14 mouse cellular contexts compared by ENCODE assay signal in the genomic region with DNA sequence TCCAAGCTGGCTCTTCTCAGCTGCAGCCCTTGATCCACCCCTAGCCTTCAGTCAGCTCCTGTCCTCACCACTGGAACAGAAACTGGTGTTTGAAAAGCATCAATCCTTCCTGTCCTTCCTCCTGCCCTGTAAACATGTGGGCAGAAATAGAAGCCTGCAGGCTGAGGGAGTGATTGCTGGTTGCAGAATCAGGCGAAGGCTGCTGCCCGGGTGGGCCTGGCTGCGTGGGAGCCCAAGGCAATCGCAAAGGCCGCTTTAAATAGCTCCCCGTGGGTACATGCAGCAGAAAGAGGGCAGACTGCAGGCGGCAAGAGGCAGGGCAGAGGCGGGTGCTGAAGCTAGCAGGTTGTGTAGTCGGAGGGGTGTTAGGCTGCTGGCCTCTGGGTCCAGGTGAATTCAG. TPM values are rescaled to one million over a fixed set of nuclear protein-coding genes. Genes with fewer than 3 reads are reported as not detected.
DNase-seq lines count a peak whose midpoint lies in the region; ATAC-seq and TF ChIP-seq lines count a peak whose summit lies in the region.
"Had no signal": no experiment of that assay in that cellular context is flagged by ENCODE, and none has a peak within 500 bp of the region (broad histone marks: within the 10 kb centered on the region; RNA-seq: fewer than 3 reads in every experiment).

No protein-coding gene starts in this region.

- H3K27ac ChIP-seq in left cerebral cortex, adult 2 months, result peak overlapping the region; percentile 92
- H3K27ac ChIP-seq in heart, adult 2 months, result no peak overlapping the region
- H3K27ac ChIP-seq: limb, embryonic 15.5 days; lung, embryonic 15.5 days; midbrain, embryonic 10.5 days had no signal

- no peak overlapping the region for H3K9ac ChIP-seq in heart, adult 2 months (ENCODE audit: low read depth, low read length)
- H3K9ac ChIP-seq: heart, embryonic 12.5 days; limb, embryonic 15.5 days; lung, embryonic 15.5 days had no signal

- H3K79me2 ChIP-seq in heart, adult 2 months (replicated peaks; ENCODE audit: control insufficient read depth, insufficient read depth, low read length), result no peaks in the 10 kb centered on the region

- intact Hi-C loops in left cerebral cortex, adult 2 months (cut with DNase I), result no loop called here
- intact Hi-C loops in heart, postnatal 25 days (cut with DNase I), result no loop called here
- intact Hi-C loops in heart, adult 2 months (cut with DNase I), result no loop called here

- no peaks in the 10 kb centered on the region for H3K27me3 ChIP-seq in heart, adult 2 months (ENCODE audit: control insufficient read depth, insufficient read depth, low read length)
- H3K27me3 ChIP-seq: lung, embryonic 15.5 days had no signal

- TF ChIP-seq POLR2A in heart, adult 2 months (IDR thresholded peaks at IDR 0.05; ENCODE audit: insufficient read depth, low read depth, low read length), result no peak

- no peaks in the 10 kb centered on the region for H3K36me3 ChIP-seq in heart, adult 2 months (ENCODE audit: control insufficient read depth, insufficient read depth, low read length)
- H3K36me3 ChIP-seq: heart, embryonic 12.5 days; limb, embryonic 15.5 days; lung, embryonic 15.5 days; midbrain, embryonic 10.5 days had no signal

- ATAC-seq in frontal cortex, adult (ENCODE audit: low TSS enrichment), result peak; percentile 80

- H3K4me3 ChIP-seq in left cerebral cortex, adult 2 months, result no peak overlapping the region
- no peak overlapping the region for H3K4me3 ChIP-seq in heart, adult 2 months
- H3K4me3 ChIP-seq: heart, embryonic 12.5 days; limb, embryonic 15.5 days; lung, embryonic 15.5 days; midbrain, embryonic 10.5 days had no signal

- no peak for TF ChIP-seq EP300 in heart, adult 2 months (IDR thresholded peaks at IDR 0.05; ENCODE audit: insufficient read depth, low read depth, low read length)

- 26% methylated on average over 9 of the region's 9 CpGs for WGBS in heart, adult 2 months

- DNase-seq in frontal cortex, postnatal 10 days (ENCODE audit: low spot score in 2 of 2), result no peak
- peak; percentile 87 for DNase-seq in right cerebral cortex, adult 18-20 months
- DNase-seq in right cerebral cortex, postnatal 4 days, result no peak
- DNase-seq in left cerebral cortex, adult 2 months (ENCODE audit: extremely low spot score in 1 of 2, low spot score in 2 of 2), result peak; percentile 65 to 69
- DNase-seq in heart, postnatal 25 days (ENCODE audit: low spot score), result no peak
- no peak for DNase-seq in urinary bladder, postnatal 10 days (ENCODE audit: low spot score)
- no peak for DNase-seq in heart, adult 2 months
- DNase-seq: kidney, postnatal 36 days; thymus, postnatal 14 days had no signal

- no peak; the same call in 1 of the 2 replicates for TF ChIP-seq CTCF in left cerebral cortex, adult 2 months (IDR thresholded peaks at IDR 0.05)
- TF ChIP-seq CTCF in heart, adult 2 months (IDR thresholded peaks at IDR 0.05), result no peak

- H3K4me1 ChIP-seq in heart, adult 2 months (ENCODE audit: control insufficient read depth, insufficient read depth, low read length), result no peaks in the 10 kb centered on the region
- H3K4me1 ChIP-seq: heart, embryonic 12.5 days; limb, embryonic 15.5 days; lung, embryonic 15.5 days had no signal

RNA-seq across cellular contexts. Expression of gene Gabrd, which starts 15.2 kb away (rescaled TPM):
- total RNA-seq in left cerebral cortex, adult 2 months (2021), result 10 to 100 TPM; 69.2 to 71.8 TPM
- not detected for total RNA-seq in heart, postnatal 25 days (2021)
- total RNA-seq in heart, adult 2 months (2021), result not detected
- 0.06 and 0.32 TPM in 2 replicates for polyA plus RNA-seq in heart, adult 2 months (2012; rRNA removed)
- polyA plus RNA-seq: heart, embryonic 12.5 days; midbrain, embryonic 10.5 days had no signal

RNA-seq across cellular contexts. Expression of gene Prkcz, which starts 21.6 kb away (rescaled TPM):
- total RNA-seq in left cerebral cortex, adult 2 months (2021), result 100 to 1,000 TPM; 221 to 226 TPM
- 1 to 10 TPM; 1.7 to 2.3 TPM for total RNA-seq in heart, postnatal 25 days (2021)
- 1 to 10 TPM; 2.3 to 2.6 TPM for total RNA-seq in heart, adult 2 months (2021)
- polyA plus RNA-seq in heart, adult 2 months (2012; rRNA removed), result 1.5 and 2.3 TPM in 2 replicates

RNA-seq across cellular contexts. Expression of gene Cfap74, which starts 26.2 kb away (rescaled TPM):
- 10 to 100 TPM; 15.1 to 17.7 TPM for total RNA-seq in left cerebral cortex, adult 2 months (2021)
- under 1 TPM in 1 of 2 experiments, not detected in 1; 0.36 TPM for total RNA-seq in heart, postnatal 25 days (2021)
- total RNA-seq in heart, adult 2 months (2021), result under 1 TPM; 0.26 to 0.32 TPM
- polyA plus RNA-seq in heart, adult 2 months (2012; rRNA removed), result 0.67 and 0.78 TPM in 2 replicates

Comparison
In these comparisons a context has a peak if more than half of its experiments do, and no peak if none do; other contexts are left out.
1. DNase-seq: peak in right cerebral cortex, adult 18-20 months (single experiment) and left cerebral cortex, adult 2 months (2 of 2); none in frontal cortex, postnatal 10 days (0 of 2), right cerebral cortex, postnatal 4 days (single experiment), heart, postnatal 25 days (single experiment), urinary bladder, postnatal 10 days (single experiment) and heart, adult 2 months (0 of 2).
2. RNA of gene Gabrd, which starts 15.2 kb away (total RNA-seq): 69.2 to 71.8 TPM in left cerebral cortex, adult 2 months; not detected in heart, postnatal 25 days and not detected in heart, adult 2 months; every median in the first group is over 10 times any median in the second.
3. RNA of gene Prkcz, which starts 21.6 kb away (total RNA-seq): 221 to 226 TPM in left cerebral cortex, adult 2 months; 2.3 to 2.6 TPM in heart, adult 2 months and 1.7 to 2.3 TPM in heart, postnatal 25 days; every median in the first group is over 10 times any median in the second.
4. RNA of gene Cfap74, which starts 26.2 kb away (total RNA-seq): 15.1 to 17.7 TPM in left cerebral cortex, adult 2 months; 0.36 TPM in heart, postnatal 25 days and 0.26 to 0.32 TPM in heart, adult 2 months; every median in the first group is over 10 times any median in the second.